Mouse (Mus musculus): ENCODE measurements at regions not wholly inside any gene's neighbourhood (a gene's known extent, or its start where the extent isn't known, plus 50 kb on each side); places are given as distances from the start of the nearest gene placed in this dataset.

DNA sequence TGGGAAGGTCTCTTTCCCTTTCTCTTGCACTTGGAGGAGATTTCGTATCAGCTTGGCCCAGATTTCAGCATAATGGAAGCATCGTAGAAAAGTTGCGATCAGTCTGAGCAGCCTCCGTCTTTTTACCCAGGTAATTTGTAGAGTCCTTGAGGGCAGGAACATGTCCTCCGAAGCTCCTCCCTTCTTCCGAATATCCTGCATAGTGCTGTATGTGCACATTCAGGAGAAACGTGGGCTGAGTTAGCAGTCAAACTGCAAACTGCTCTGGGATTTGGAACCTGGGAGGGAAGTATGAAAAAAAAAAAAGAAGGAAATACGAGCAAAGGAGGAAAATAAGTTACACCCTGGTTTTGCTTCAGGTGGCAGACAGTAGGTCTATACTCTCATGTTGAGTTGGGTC, 294.7 kb downstream of the Pik3r1 start:
- H3K4me1 ChIP-seq, result no peaks in the 10 kb centered on the region
- H3K9me3 ChIP-seq, result 0 out of 2 replicates have a peak, but pooled peaks cover 10% of the 10 kb centered on the region
- no peak overlapping the region for H3K4me2 ChIP-seq
- ATAC-seq (ENCODE audit: extremely low read depth, insufficient number of reproducible peaks, low FRiP score, low TSS enrichment), result no peak
- H3K36me3 ChIP-seq, result no peaks in the 10 kb centered on the region
- 84% methylated on average over 8 of the region's 8 CpGs for WGBS
- H3K4me3 ChIP-seq, result no peak overlapping the region
- no peaks in the 10 kb centered on the region for H3K27me3 ChIP-seq (replicated peaks)
- H3K9ac ChIP-seq, result no peak overlapping the region
- no peak overlapping the region for H3K27ac ChIP-seq (replicated peaks)

DNA sequence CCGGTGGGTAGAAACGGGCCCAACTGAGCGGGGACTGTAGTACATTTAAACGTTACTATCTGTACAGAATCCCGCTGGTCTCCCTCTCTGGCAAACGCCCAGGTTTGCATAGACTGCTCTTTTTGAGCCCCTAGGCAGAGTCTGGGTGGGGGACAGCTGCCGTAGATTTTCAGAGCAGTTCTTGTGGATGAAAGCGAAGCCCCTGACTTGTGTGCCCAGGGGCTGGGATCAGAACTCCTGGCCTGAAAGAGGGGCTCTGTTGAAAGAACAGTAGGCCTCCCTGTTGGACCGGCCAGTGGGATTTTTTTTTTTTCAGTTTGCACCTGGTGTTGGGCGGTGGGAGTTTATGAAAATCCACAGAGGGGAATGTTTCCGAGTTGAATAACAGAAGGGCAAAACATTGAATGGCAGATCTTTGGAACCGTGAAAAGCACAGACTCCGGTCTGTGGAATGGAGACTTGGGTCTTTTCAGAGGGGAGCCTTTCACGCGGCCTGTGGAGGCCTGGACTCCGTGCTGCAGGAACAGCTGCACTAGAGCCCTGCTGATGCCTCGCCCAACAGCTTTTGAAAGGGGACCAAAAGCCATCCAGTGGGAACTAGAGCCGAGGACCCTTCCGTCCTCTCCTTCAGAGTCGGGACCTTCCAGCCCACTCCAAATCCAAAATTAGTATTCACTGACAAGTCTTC, 297.3 kb downstream of the Pik3r1 start:
- no peaks in the 10 kb centered on the region for H3K4me1 ChIP-seq
- WGBS, result 83% methylated on average over 20 of the region's 20 CpGs
- no peak overlapping the region for H3K4me3 ChIP-seq
- ATAC-seq (ENCODE audit: extremely low read depth, insufficient number of reproducible peaks, low FRiP score, low TSS enrichment), result no peak
- no peaks in the 10 kb centered on the region for H3K36me3 ChIP-seq
- H3K9ac ChIP-seq, result no peak overlapping the region
- H3K4me2 ChIP-seq, result no peak overlapping the region
- H3K27ac ChIP-seq (replicated peaks), result no peak overlapping the region
- H3K27me3 ChIP-seq (replicated peaks), result no peaks in the 10 kb centered on the region
- H3K9me3 ChIP-seq, result no peaks in the 10 kb centered on the region

DNA sequence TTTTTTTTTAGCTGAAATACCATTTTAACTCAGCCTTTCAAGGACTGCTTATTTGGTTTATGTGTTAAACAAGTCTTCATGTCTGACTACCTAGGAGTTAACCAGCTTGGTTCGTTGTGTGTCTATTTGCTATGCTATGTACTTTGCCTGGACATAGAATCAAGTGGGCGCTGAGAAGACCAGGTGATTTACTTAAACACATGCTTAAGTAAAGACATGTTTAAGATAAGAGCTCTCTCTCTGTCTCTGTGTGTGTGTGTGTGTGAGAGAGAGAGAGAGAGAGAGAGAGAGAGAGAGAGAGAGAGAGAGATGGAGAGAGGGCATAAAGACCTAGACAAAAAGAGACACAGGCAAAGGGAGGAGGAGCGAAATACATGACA, 302.3 kb downstream of the Pik3r1 start:
- 70% methylated on average over 3 of the region's 3 CpGs for WGBS
- no peak overlapping the region for H3K9ac ChIP-seq
- H3K27ac ChIP-seq (replicated peaks), result no peak overlapping the region
- no peaks in the 10 kb centered on the region for H3K36me3 ChIP-seq
- no peak overlapping the region for H3K4me3 ChIP-seq
- no peak overlapping the region for H3K4me2 ChIP-seq
- no peaks in the 10 kb centered on the region for H3K4me1 ChIP-seq
- ATAC-seq (ENCODE audit: extremely low read depth, insufficient number of reproducible peaks, low FRiP score, low TSS enrichment), result no peak
- no peaks in the 10 kb centered on the region for H3K27me3 ChIP-seq (replicated peaks)
- H3K9me3 ChIP-seq, result no peaks in the 10 kb centered on the region

- H3K9me3 ChIP-seq, result no peaks in the 10 kb centered on the region
- no peaks in the 10 kb centered on the region for H3K27me3 ChIP-seq (replicated peaks)
- no peak overlapping the region for H3K27ac ChIP-seq (replicated peaks)
- no peak overlapping the region for H3K9ac ChIP-seq
- no peak for ATAC-seq (ENCODE audit: extremely low read depth, insufficient number of reproducible peaks, low FRiP score, low TSS enrichment)
- WGBS, result 70% methylated on average over 7 of the region's 7 CpGs
- no peak overlapping the region for H3K4me3 ChIP-seq
- H3K4me2 ChIP-seq, result no peak overlapping the region
- H3K36me3 ChIP-seq, result no peaks in the 10 kb centered on the region
- no peaks in the 10 kb centered on the region for H3K4me1 ChIP-seq
Measured at GRCm38 (mm10) chr13:101464928-101465747, 302.9 kb downstream of the Pik3r1 start.

GRCm38 (mm10) chr13:101456926-101457325, 311.1 kb downstream of the Pik3r1 start:
- no peaks in the 10 kb centered on the region for H3K27me3 ChIP-seq (replicated peaks)
- no peak overlapping the region for H3K4me2 ChIP-seq
- H3K4me1 ChIP-seq, result no peaks in the 10 kb centered on the region
- no peaks in the 10 kb centered on the region for H3K36me3 ChIP-seq
- no peaks in the 10 kb centered on the region for H3K9me3 ChIP-seq
- no peak overlapping the region for H3K4me3 ChIP-seq
- ATAC-seq (ENCODE audit: extremely low read depth, insufficient number of reproducible peaks, low FRiP score, low TSS enrichment), result no peak
- 43% methylated on average over 2 of the region's 2 CpGs for WGBS
- H3K9ac ChIP-seq, result no peak overlapping the region
- no peak overlapping the region for H3K27ac ChIP-seq (replicated peaks)

- no peaks in the 10 kb centered on the region for H3K36me3 ChIP-seq
- no peaks in the 10 kb centered on the region for H3K9me3 ChIP-seq
- H3K27ac ChIP-seq (replicated peaks), result no peak overlapping the region
- no peak for ATAC-seq (ENCODE audit: extremely low read depth, insufficient number of reproducible peaks, low FRiP score, low TSS enrichment)
- H3K4me1 ChIP-seq, result no peaks in the 10 kb centered on the region
- no peak overlapping the region for H3K4me3 ChIP-seq
- no peak overlapping the region for H3K4me2 ChIP-seq
- H3K27me3 ChIP-seq (replicated peaks), result no peaks in the 10 kb centered on the region
- H3K9ac ChIP-seq, result no peak overlapping the region
Measured at GRCm38 (mm10) chr13:101454276-101454675, 313.7 kb downstream of the Pik3r1 start.

DNA sequence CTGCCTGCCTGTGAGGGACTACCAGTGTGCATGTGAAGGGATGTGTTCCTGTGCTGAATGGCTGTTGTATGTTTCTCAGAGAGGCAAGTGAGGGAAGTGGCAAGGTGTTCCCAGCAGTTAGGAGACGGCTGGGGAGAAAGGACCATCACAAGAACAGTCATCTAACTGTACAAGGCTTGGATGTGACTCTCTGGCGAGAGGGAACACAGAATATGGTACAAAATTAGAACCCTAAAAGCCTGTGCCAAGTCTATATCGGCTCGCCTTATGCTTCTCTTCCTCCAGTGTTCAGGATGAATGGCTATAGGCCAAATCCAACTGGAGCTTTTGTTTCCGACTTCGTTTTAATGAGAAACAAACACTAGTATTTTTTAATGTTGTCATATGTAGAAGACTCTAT, 317.5 kb downstream of the Pik3r1 start:
- Histone ChIP-seq H3K9me3 (no peaks in the 10 kb centered on the region), H3K27ac (replicated peaks) (no peak overlapping the region), H3K9ac (no peak overlapping the region), H3K27me3 (replicated peaks) (no peaks in the 10 kb centered on the region), H3K36me3 (no peaks in the 10 kb centered on the region), H3K4me2 (no peak overlapping the region), H3K4me1 (no peaks in the 10 kb centered on the region), H3K4me3 (no peak overlapping the region)
- WGBS, result 75% methylated on average over 6 of the region's 6 CpGs
- no peak for ATAC-seq (ENCODE audit: extremely low read depth, insufficient number of reproducible peaks, low FRiP score, low TSS enrichment)

DNA sequence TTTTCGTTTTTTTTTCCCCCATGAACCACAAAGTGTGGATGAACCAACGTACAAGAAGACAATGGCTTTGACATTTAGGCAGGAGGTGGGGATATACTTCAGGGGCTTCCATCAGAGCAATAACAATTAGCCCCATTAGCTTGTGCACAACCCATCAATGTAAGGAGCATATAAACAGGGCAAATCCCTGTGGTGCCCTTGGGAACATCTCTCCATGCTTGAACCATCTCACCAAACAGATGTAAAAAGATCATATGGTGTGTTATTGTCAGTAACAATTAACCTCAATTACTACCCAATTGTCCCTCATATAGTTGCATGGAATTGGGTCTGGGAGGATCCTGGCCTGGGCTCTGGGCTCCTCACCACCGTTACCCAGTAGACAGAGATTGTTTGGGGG, 328.5 kb downstream of the Pik3r1 start:
- Histone ChIP-seq H3K27me3 (replicated peaks) (no peaks in the 10 kb centered on the region), H3K9me3 (no peaks in the 10 kb centered on the region), H3K27ac (replicated peaks) (no peak overlapping the region), H3K36me3 (no peaks in the 10 kb centered on the region), H3K4me2 (no peak overlapping the region), H3K4me1 (no peaks in the 10 kb centered on the region), H3K4me3 (no peak overlapping the region), H3K9ac (no peak overlapping the region)
- WGBS, result 69% methylated on average over 3 of the region's 3 CpGs
- ATAC-seq (ENCODE audit: extremely low read depth, insufficient number of reproducible peaks, low FRiP score, low TSS enrichment), result no peak

DNA sequence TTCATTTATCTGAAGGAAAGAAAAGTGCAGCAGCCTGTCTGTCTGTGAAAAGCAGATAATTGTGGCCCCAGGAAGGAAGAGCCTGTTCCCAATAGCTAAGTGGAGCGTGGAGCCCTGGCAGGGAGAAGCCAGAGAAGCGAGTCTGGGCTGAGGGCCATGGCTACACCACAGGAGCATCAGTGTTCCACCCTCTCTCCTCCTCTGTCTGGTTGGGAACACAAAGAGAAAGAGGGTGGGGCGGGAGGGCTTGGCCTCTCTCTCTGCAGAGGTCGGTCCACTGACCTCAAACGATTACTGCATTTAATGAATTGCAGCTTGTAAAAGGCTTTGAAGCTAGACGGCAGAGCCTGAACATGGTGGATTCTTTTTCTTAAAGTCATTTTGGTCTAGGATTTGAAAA, 329.0 kb downstream of the Pik3r1 start:
- Histone ChIP-seq H3K4me1 (no peaks in the 10 kb centered on the region), H3K4me3 (no peak overlapping the region), H3K9ac (no peak overlapping the region), H3K9me3 (no peaks in the 10 kb centered on the region), H3K27me3 (replicated peaks) (no peaks in the 10 kb centered on the region), H3K36me3 (no peaks in the 10 kb centered on the region), H3K4me2 (no peak overlapping the region), H3K27ac (replicated peaks) (no peak overlapping the region)
- ATAC-seq (ENCODE audit: extremely low read depth, insufficient number of reproducible peaks, low FRiP score, low TSS enrichment), result no peak
- WGBS, result 66% methylated on average over 6 of the region's 6 CpGs

- no peak for ATAC-seq (ENCODE audit: extremely low read depth, insufficient number of reproducible peaks, low FRiP score, low TSS enrichment)
- WGBS, result 84% methylated on average over 6 of the region's 6 CpGs
- H3K4me2 ChIP-seq, result no peak overlapping the region
- no peak overlapping the region for H3K9ac ChIP-seq
- no peak overlapping the region for H3K27ac ChIP-seq (replicated peaks)
- H3K4me1 ChIP-seq, result no peaks in the 10 kb centered on the region
- H3K36me3 ChIP-seq, result no peaks in the 10 kb centered on the region
- no peaks in the 10 kb centered on the region for H3K27me3 ChIP-seq (replicated peaks)
- H3K4me3 ChIP-seq, result no peak overlapping the region
- no peaks in the 10 kb centered on the region for H3K9me3 ChIP-seq
Measured at GRCm38 (mm10) chr13:101433162-101433561, 334.9 kb downstream of the Pik3r1 start.

GRCm38 (mm10) chr13:101427426-101428221, 340.4 kb downstream of the Pik3r1 start:
- Histone ChIP-seq H3K36me3 (no peaks in the 10 kb centered on the region), H3K9me3 (no peaks in the 10 kb centered on the region), H3K4me2 (no peak overlapping the region), H3K27ac (replicated peaks) (no peak overlapping the region), H3K27me3 (replicated peaks) (no peaks in the 10 kb centered on the region), H3K4me3 (no peak overlapping the region), H3K9ac (no peak overlapping the region), H3K4me1 (no peaks in the 10 kb centered on the region)
- no peak for ATAC-seq (ENCODE audit: extremely low read depth, insufficient number of reproducible peaks, low FRiP score, low TSS enrichment)
- WGBS, result 78% methylated on average over 12 of the region's 12 CpGs
